Mouse (Mus musculus) hindbrain, embryonic 11.5 days (tissue): ENCODE results near the gene Angptl8. TPM values are rescaled to one million over a fixed set of nuclear protein-coding genes. Genes with fewer than 3 reads are reported as not detected.
A peak's percentile ranks its signal among the peaks of the same experiment; 100 is the strongest.

Experiments
- ATAC-seq: fragments of 200-750 bp; cut with Nextera tagmentation; 2 replicates; pipeline ENCODE4 v1.8.0; 2017; ENCODE audit warnings: mild to moderate bottlenecking, moderate TSS enrichment, moderate library complexity; ENCODE audit not compliant: low FRiP score
- DNase-seq: peaks from one replicate; pipeline ENCODE4 v3.0.0-alpha.2; 2015; ENCODE audit warnings: low spot score
- H3K27ac ChIP-seq: fragments of 300-500 bp; sonication (generic); 2 replicates; pipeline ENCODE4 v1.5.1; 2014; ENCODE audit warnings: mild to moderate bottlenecking, low read depth, low read length
- H3K27me3 ChIP-seq: fragments of 300-500 bp; sonication (generic); 2 replicates; pipeline ENCODE4 v1.6.1; 2014; ENCODE audit warnings: mild to moderate bottlenecking, low read length, moderate library complexity, mixed read lengths; ENCODE audit not compliant: control insufficient read depth, insufficient read depth
- H3K36me3 ChIP-seq: fragments of 300-500 bp; sonication (generic); 2 replicates; pipeline ENCODE4 v1.6.1; 2014; ENCODE audit warnings: mild to moderate bottlenecking, low read length, moderate library complexity, mixed read lengths; ENCODE audit not compliant: control insufficient read depth, insufficient read depth
- H3K4me1 ChIP-seq: fragments of 300-500 bp; sonication (generic); replicated peaks from 2 replicates; pipeline ENCODE4 v1.6.1; 2014; ENCODE audit warnings: low read length, mixed read lengths; ENCODE audit not compliant: control insufficient read depth, insufficient read depth
- H3K4me2 ChIP-seq: fragments of 300-500 bp; sonication (generic); replicated peaks from 2 replicates; pipeline ENCODE4 v1.6.1; 2014; ENCODE audit warnings: mild to moderate bottlenecking, low read depth, low read length
- H3K4me3 ChIP-seq: fragments of 300-500 bp; sonication (generic); 2 replicates; pipeline ENCODE4 v1.5.1; 2014; ENCODE audit warnings: low read depth, low read length
- H3K9ac ChIP-seq: fragments of 300-500 bp; sonication (generic); 2 replicates; pipeline ENCODE4 v1.6.1; 2014; ENCODE audit warnings: low read depth, low read length
- H3K9me3 ChIP-seq: fragments of 300-500 bp; sonication (generic); 2 replicates; pipeline ENCODE4 v1.6.1; 2016; ENCODE audit warnings: low read length; ENCODE audit not compliant: control insufficient read depth
- WGBS: fragments of 180-500 bp; shearing (Covaris S2); extraction: QIAGEN DNeasy Blood & Tissue Kit; methylation state at CpG from one replicate; pipeline ENCODE4 v1.1.7; 2014; 5-methylcytosine and 5-hydroxymethylcytosine counted together
- polyA plus RNA-seq: library from polyadenylated mRNA; unstranded; fragments of >200 nt; fragmentation: Nextera tagmentation; extraction: Ambion mirVana; gene quantifications from 2 replicates; pipeline ENCODE4 v1.2.1, GENCODE M21; 2014

The Angptl8 gene
- polyA plus RNA-seq, 1 experiment from 2014 or later, result 0.74 TPM

GRCm38 (mm10) chr9:21803986-21804644 is 31.2 kb upstream of the Angptl8 start:
- Histone ChIP-seq H3K27ac (no peak overlapping the region), H3K9me3 (no peaks in the 10 kb centered on the region), H3K4me1 (peaks cover 2% of the 10 kb centered on the region; the same call in 1 of the 2 replicates), H3K4me3 (no peak overlapping the region), H3K4me2 (no peak overlapping the region; the same call in 1 of the 2 replicates), H3K27me3 (no peaks in the 10 kb centered on the region), H3K9ac (peak overlapping the region; percentile 28; the same call in 1 of the 2 replicates), H3K36me3 (no peaks in the 10 kb centered on the region)
- DNase-seq, result peak; percentile 91
- 38% methylated on average over 13 of the region's 13 CpGs for WGBS
- ATAC-seq, result peak; percentile 91

- no peaks in the 10 kb centered on the region for H3K36me3 ChIP-seq
- ATAC-seq (no peak), DNase-seq (no peak)
- H3K9ac ChIP-seq, result no peak overlapping the region
- H3K9me3 ChIP-seq, result no peaks in the 10 kb centered on the region
- no peak overlapping the region for H3K4me2 ChIP-seq
- 68% methylated on average over 3 of the region's 3 CpGs for WGBS
- H3K4me1 ChIP-seq, result peaks cover 2% of the 10 kb centered on the region; the same call in 1 of the 2 replicates
- H3K4me3 ChIP-seq, result no peak overlapping the region
- H3K27ac ChIP-seq, result no peak overlapping the region
- H3K27me3 ChIP-seq, result no peaks in the 10 kb centered on the region
Measured at GRCm38 (mm10) chr9:21806363-21806762, 28.9 kb upstream of the Angptl8 start.

GRCm38 (mm10) chr9:21806976-21807375 is 28.3 kb upstream of the Angptl8 start:
- H3K9ac ChIP-seq, result no peak overlapping the region
- no peak overlapping the region for H3K4me3 ChIP-seq
- peaks cover 2% of the 10 kb centered on the region; the same call in 1 of the 2 replicates for H3K4me1 ChIP-seq
- no peaks in the 10 kb centered on the region for H3K27me3 ChIP-seq
- no peak overlapping the region for H3K4me2 ChIP-seq
- no peak for ATAC-seq
- no peaks in the 10 kb centered on the region for H3K36me3 ChIP-seq
- no peak overlapping the region for H3K27ac ChIP-seq
- H3K9me3 ChIP-seq, result no peaks in the 10 kb centered on the region
- 85% methylated on average over 11 of the region's 11 CpGs for WGBS
- DNase-seq, result no peak

- Histone ChIP-seq H3K36me3 (no peaks in the 10 kb centered on the region), H3K4me3 (no peak overlapping the region), H3K4me1 (peaks cover 2% of the 10 kb centered on the region; the same call in 1 of the 2 replicates), H3K27me3 (no peaks in the 10 kb centered on the region), H3K9ac (no peak overlapping the region), H3K27ac (no peak overlapping the region), H3K4me2 (no peak overlapping the region), H3K9me3 (no peaks in the 10 kb centered on the region)
- no peak for ATAC-seq
- no peak for DNase-seq
- 67% methylated on average over 3 of the region's 3 CpGs for WGBS
Measured at GRCm38 (mm10) chr9:21808561-21808960, 26.7 kb upstream of the Angptl8 start.

- WGBS, result 92% methylated on average over 5 of the region's 5 CpGs
Measured at GRCm38 (mm10) chr9:21811170-21811569, 24.1 kb upstream of the Angptl8 start.

GRCm38 (mm10) chr9:21816716-21817305 is 18.5 kb upstream of the Angptl8 start:
- no peak overlapping the region for H3K4me2 ChIP-seq
- H3K27me3 ChIP-seq, result no peaks in the 10 kb centered on the region
- no peak overlapping the region for H3K4me3 ChIP-seq
- no peak overlapping the region for H3K9ac ChIP-seq
- WGBS, result 71% methylated on average over 9 of the region's 9 CpGs
- H3K36me3 ChIP-seq, result peaks cover 4% of the 10 kb centered on the region; the same call in 1 of the 2 replicates
- no peak for DNase-seq
- H3K27ac ChIP-seq, result no peak overlapping the region
- ATAC-seq, result no peak
- H3K4me1 ChIP-seq, result no peaks in the 10 kb centered on the region
- H3K9me3 ChIP-seq, result no peaks in the 10 kb centered on the region

More at GRCm38 (mm10) chr9:21811170-21811569, 24.1 kb upstream of the Angptl8 start:
- no peak overlapping the region for H3K4me2 ChIP-seq
- H3K9ac ChIP-seq, result no peak overlapping the region
- no peak overlapping the region for H3K4me3 ChIP-seq
- DNase-seq (no peak), ATAC-seq (no peak)
- H3K9me3 ChIP-seq, result no peaks in the 10 kb centered on the region
- no peaks in the 10 kb centered on the region for H3K4me1 ChIP-seq
- H3K27me3 ChIP-seq, result no peaks in the 10 kb centered on the region
- no peaks in the 10 kb centered on the region for H3K36me3 ChIP-seq
- H3K27ac ChIP-seq, result no peak overlapping the region

GRCm38 (mm10) chr9:21818125-21818524 is 17.2 kb upstream of the Angptl8 start:
- Histone ChIP-seq H3K4me2 (no peak overlapping the region), H3K9me3 (no peaks in the 10 kb centered on the region), H3K4me3 (no peak overlapping the region), H3K27ac (no peak overlapping the region), H3K9ac (no peak overlapping the region), H3K4me1 (no peaks in the 10 kb centered on the region), H3K36me3 (peaks cover 4% of the 10 kb centered on the region; the same call in 1 of the 2 replicates), H3K27me3 (no peaks in the 10 kb centered on the region)
- no peak for ATAC-seq
- WGBS, result 84% methylated on average over 4 of the region's 4 CpGs
- DNase-seq, result no peak

GRCm38 (mm10) chr9:21818561-21818960 is 16.7 kb upstream of the Angptl8 start:
- Histone ChIP-seq H3K4me1 (no peaks in the 10 kb centered on the region), H3K4me3 (no peak overlapping the region), H3K4me2 (no peak overlapping the region), H3K9me3 (no peaks in the 10 kb centered on the region), H3K27ac (no peak overlapping the region), H3K27me3 (no peaks in the 10 kb centered on the region), H3K9ac (no peak overlapping the region), H3K36me3 (peaks cover 4% of the 10 kb centered on the region; the same call in 1 of the 2 replicates)
- 93% methylated on average over 6 of the region's 6 CpGs for WGBS
- ATAC-seq (no peak), DNase-seq (no peak)
